Mouse (Mus musculus) ES-E14 (cell line): ENCODE results near the gene Pus3.

Source experiments
- CHD2 ChIP-seq: IDR thresholded peaks from 2 replicates; pipeline ENCODE4 v1.6.1; 2014; ENCODE audit warnings: mild to moderate bottlenecking, low read depth, low read length, inconsistent platforms
- HCFC1 ChIP-seq: IDR thresholded peaks from 2 replicates; pipeline ENCODE4 v1.6.1; 2012; ENCODE audit warnings: low read length, inconsistent platforms, borderline replicate concordance; ENCODE audit not compliant: insufficient read depth
- MAFK ChIP-seq: IDR thresholded peaks from 2 replicates; pipeline ENCODE4 v1.6.1; 2014; ENCODE audit warnings: mild to moderate bottlenecking, low read depth, low read length, inconsistent platforms; ENCODE audit not compliant: insufficient read depth

DNA sequence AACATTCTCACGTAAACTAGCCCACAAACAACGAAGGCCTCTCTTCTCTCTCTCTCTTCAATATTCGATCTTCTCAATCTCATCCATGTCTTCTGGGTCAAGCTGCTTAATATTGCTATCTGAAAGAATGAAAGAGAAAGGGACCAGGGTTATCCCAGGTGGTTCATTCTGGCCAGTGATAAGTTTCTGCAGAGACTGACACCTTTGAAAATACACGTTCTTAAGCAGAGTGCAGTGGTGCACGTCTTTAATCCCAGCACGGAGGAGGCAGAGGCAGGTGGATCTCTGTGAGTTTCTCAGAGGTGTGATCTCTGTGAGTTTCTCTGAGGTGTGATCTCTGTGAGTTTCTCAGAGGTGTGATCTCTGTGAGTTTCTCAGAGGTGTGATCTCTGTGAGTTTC, 16.5 kb upstream of the Pus3 start:
- no peak for TF ChIP-seq MAFK
- no peak for TF ChIP-seq HCFC1
- TF ChIP-seq CHD2 = no peak
